Mouse (Mus musculus): ENCODE measurements at regions not wholly inside any gene's neighbourhood (a gene's known extent, or its start where the extent isn't known, plus 50 kb on each side); places are given as distances from the start of the nearest gene placed in this dataset.
"Not testable (repeated sequence)": the region's sequence is repeated elsewhere in the genome, so short reads cannot be mapped to it uniquely, and the experiment has no call there.

GRCm38 (mm10) chr14:9492228-9492627 lies 826.2 kb upstream of the 4930452B06Rik start:
- DNase-seq = no peak

GRCm38 (mm10) chr14:9488585-9488984 lies 822.5 kb upstream of the 4930452B06Rik start:
- DNase-seq = no peak

GRCm38 (mm10) chr14:9478981-9479380 lies 812.9 kb upstream of the 4930452B06Rik start:
- DNase-seq = no peak

GRCm38 (mm10) chr14:9475169-9475568 lies 809.1 kb upstream of the 4930452B06Rik start:
- DNase-seq = no peak

GRCm38 (mm10) chr14:9469686-9470085 lies 803.6 kb upstream of the 4930452B06Rik start:
- no peak for DNase-seq

- no peak for DNase-seq
Observed at GRCm38 (mm10) chr14:9468654-9469053, 802.6 kb upstream of the 4930452B06Rik start.

- DNase-seq = no peak
Observed at GRCm38 (mm10) chr14:9467690-9468458, 801.8 kb upstream of the 4930452B06Rik start.

- no peak for DNase-seq
Observed at GRCm38 (mm10) chr14:9460006-9460405, 794.0 kb upstream of the 4930452B06Rik start.

- DNase-seq = no peak
Observed at GRCm38 (mm10) chr14:9458856-9459255, 792.8 kb upstream of the 4930452B06Rik start.

- DNase-seq = no peak
Observed at GRCm38 (mm10) chr14:9457801-9458495, 791.9 kb upstream of the 4930452B06Rik start.

- no peak for DNase-seq
Observed at GRCm38 (mm10) chr14:9455986-9456385, 789.9 kb upstream of the 4930452B06Rik start.

GRCm38 (mm10) chr14:9449942-9450341 lies 783.9 kb upstream of the 4930452B06Rik start:
- DNase-seq = peak in 1 of 2 experiments; percentile 9

- DNase-seq = no peak
Observed at GRCm38 (mm10) chr14:9437896-9438295, 771.9 kb upstream of the 4930452B06Rik start.

- no peak for DNase-seq
Observed at GRCm38 (mm10) chr14:9435136-9435535, 769.1 kb upstream of the 4930452B06Rik start.

- no peak for DNase-seq
Observed at GRCm38 (mm10) chr14:9433081-9433590, 767.1 kb upstream of the 4930452B06Rik start.

- peak in 1 of 2 experiments; percentile 27 for DNase-seq
Observed at GRCm38 (mm10) chr14:9431798-9432197, 765.8 kb upstream of the 4930452B06Rik start.

GRCm38 (mm10) chr14:9411822-9412403 lies 745.9 kb upstream of the 4930452B06Rik start:
- no peak for DNase-seq

- no peak for DNase-seq
Observed at GRCm38 (mm10) chr14:9403688-9404087, 737.6 kb upstream of the 4930452B06Rik start.

- no peak for DNase-seq
Observed at GRCm38 (mm10) chr14:9400861-9401260, 734.8 kb upstream of the 4930452B06Rik start.

- DNase-seq = peak; percentile 36 to 79
Observed at GRCm38 (mm10) chr14:9393271-9393771, 727.3 kb upstream of the 4930452B06Rik start.

GRCm38 (mm10) chr14:9389878-9390536 lies 724.0 kb upstream of the 4930452B06Rik start:
- DNase-seq = not testable (repeated sequence)

GRCm38 (mm10) chr14:9389180-9389579 lies 723.1 kb upstream of the 4930452B06Rik start:
- DNase-seq = no peak
